Mouse (Mus musculus) embryonic facial prominence, embryonic 10.5 days (tissue): ENCODE results near the gene Nptx2. TPM values are rescaled to one million over a fixed set of nuclear protein-coding genes. Genes with fewer than 3 reads are reported as not detected.

Experiments used
- DNase-seq: peaks from one replicate; pipeline ENCODE4 v3.0.0-alpha.2; 2017; ENCODE audit warnings: low spot score
- H3K27ac ChIP-seq: fragments of 300-500 bp; sonication (generic); replicated peaks from 2 replicates; pipeline ENCODE4 v1.5.1; 2016; ENCODE audit warnings: mild to moderate bottlenecking
- H3K27me3 ChIP-seq: fragments of 300-500 bp; sonication (generic); replicated peaks from 2 replicates; pipeline ENCODE4 v1.6.1; 2016; ENCODE audit warnings: low read depth, mild to moderate bottlenecking; ENCODE audit not compliant: poor library complexity, severe bottlenecking
- H3K36me3 ChIP-seq: fragments of 300-500 bp; sonication (generic); replicated peaks from 2 replicates; pipeline ENCODE4 v1.6.1; 2016; ENCODE audit warnings: mild to moderate bottlenecking, moderate library complexity
- H3K4me1 ChIP-seq: fragments of 300-500 bp; sonication (generic); 2 replicates; pipeline ENCODE4 v1.6.1; 2016
- H3K4me3 ChIP-seq: fragments of 300-500 bp; sonication (generic); 2 replicates; pipeline ENCODE4 v1.5.1; 2016; ENCODE audit warnings: mild to moderate bottlenecking, moderate library complexity
- H3K9me3 ChIP-seq: fragments of 300-500 bp; sonication (generic); 2 replicates; pipeline ENCODE4 v1.6.1; 2016; ENCODE audit warnings: mild to moderate bottlenecking
- WGBS: fragments of 180-500 bp; shearing (Covaris S2); methylation state at CpG from one replicate; pipeline ENCODE4 v1.1.7; 2016; 5-methylcytosine and 5-hydroxymethylcytosine counted together
- polyA plus RNA-seq: library from polyadenylated mRNA; unstranded; fragments of >200 nt; fragmentation: Nextera tagmentation; extraction: Ambion mirVana; gene quantifications from 2 replicates; pipeline ENCODE4 v1.2.1, GENCODE M21; 2016

The Nptx2 gene
- polyA plus RNA-seq, result 0.77 and 1.1 TPM in 2 replicates

DNA sequence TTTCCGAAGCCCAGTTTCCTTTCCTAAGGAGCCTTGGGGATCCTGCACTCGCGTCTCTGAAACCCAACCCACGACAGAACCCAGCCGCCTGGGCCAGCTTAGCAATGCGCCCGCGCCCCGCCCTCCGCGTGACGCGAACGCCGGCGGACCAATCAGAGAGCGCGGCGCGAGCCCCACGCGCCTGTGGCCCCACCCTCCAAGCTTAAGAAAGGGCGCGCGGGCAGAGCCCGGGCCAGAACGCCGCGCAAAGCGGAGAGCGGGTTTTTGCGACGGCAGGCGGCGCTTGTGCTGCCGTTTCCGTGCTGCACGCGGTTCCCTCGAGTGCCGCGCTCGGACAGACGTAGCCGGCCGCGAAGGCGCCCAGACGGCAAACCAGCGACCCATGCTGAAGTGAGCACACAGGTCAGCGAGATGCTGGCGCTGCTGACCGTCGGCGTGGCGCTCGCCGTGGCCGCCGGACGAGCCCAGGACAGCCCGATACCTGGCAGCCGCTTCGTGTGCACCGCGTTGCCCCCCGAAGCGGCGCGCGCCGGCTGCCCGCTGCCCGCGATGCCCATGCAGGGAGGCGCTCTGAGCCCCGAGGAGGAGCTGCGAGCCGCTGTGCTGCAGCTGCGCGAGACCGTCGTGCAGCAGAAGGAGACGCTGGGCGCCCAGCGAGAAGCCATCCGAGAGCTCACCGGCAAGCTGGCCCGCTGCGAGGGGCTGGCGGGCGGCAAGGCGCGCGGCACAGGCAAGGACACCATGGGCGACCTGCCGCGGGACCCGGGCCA, at the start of gene Nptx2:
TSS of gene Nptx2 (plus strand) at position 250 of the 770 bp plus-strand sequence.
- under 1% methylated on average over 99 of the region's 99 CpGs for WGBS
- Histone ChIP-seq H3K27ac (no peak within 1 kb of the TSS; the same call in 1 of the 2 replicates), H3K36me3 (no peaks in the 10 kb centered on the region), H3K4me1 (peaks cover 27% of the 10 kb centered on the region), H3K27me3 (peaks cover 77% of the 10 kb centered on the region), H3K9me3 (no peaks in the 10 kb centered on the region), H3K4me3 (peak within 1 kb of the TSS; percentile 53)
- peak; percentile 92 for DNase-seq

DNA sequence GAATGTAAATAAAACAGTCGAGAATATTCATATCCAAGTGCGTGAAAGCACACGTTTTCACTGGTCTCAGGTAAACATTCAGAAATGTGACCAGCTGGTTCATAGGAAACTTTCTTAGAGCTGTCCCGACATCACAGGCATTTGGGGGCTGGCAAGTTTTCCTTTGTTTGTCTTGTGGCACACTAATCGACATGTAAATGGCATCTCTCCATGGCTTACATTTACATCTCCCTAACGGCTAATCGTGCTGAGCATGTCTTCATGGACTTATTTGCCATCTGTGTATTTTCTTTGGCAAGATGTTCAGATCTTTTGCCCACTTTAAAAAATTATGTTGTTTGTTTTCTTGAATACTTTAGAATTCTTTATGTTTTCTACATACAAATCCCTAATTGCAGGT, 49.2 kb upstream of the Nptx2 start:
- no peak for DNase-seq
- H3K9me3 ChIP-seq, result no peaks in the 10 kb centered on the region
- no peaks in the 10 kb centered on the region for H3K36me3 ChIP-seq
- H3K4me3 ChIP-seq, result no peak overlapping the region
- no peak overlapping the region for H3K27ac ChIP-seq
- H3K27me3 ChIP-seq, result no peaks in the 10 kb centered on the region
- no peaks in the 10 kb centered on the region for H3K4me1 ChIP-seq
- WGBS, result 90% methylated on average over 7 of the region's 7 CpGs

DNA sequence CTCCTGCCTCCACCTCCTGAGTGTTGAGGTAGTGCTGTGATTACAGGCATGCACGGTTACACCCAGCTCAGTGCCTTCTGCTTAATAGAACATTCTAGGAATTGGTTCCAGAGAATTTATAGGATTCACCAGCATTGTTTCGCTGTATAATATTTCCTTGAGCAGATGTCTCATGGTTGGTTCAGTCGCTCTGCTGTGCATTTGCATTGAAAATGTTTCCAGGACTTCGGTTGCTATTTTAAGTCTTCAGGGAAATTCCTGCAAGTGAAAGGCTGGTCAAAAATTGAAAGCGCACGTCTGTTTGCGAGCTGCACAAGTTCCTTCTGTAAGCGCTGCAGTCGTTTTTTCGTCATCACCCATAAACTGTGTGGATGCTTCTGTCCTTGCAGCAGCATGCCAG, 41.5 kb upstream of the Nptx2 start:
- no peak for DNase-seq
- Histone ChIP-seq H3K36me3 (no peaks in the 10 kb centered on the region), H3K4me3 (no peak overlapping the region), H3K27ac (no peak overlapping the region), H3K27me3 (peaks cover 7% of the 10 kb centered on the region; the same call in 1 of the 2 replicates), H3K9me3 (no peaks in the 10 kb centered on the region), H3K4me1 (peaks cover 8% of the 10 kb centered on the region)
- WGBS, result 91% methylated on average over 10 of the region's 10 CpGs

DNA sequence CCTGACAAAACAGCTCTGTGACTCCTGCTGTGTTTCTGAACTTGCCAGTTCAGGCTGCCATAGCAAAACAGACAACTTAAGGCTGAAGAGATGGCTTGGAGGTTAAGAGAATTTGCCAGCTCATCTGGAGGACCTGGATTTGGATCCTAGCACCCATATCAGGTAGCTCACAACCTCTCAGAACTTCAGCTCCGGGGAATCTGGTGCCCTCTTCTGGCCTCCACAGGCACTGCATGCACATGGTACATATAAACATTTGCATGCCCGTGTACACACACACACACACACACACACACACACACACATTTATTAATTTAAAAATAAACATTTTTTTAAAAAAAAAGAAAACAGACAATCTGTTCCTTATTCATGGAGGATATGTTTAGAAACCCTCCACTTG, 40.0 kb upstream of the Nptx2 start:
- Histone ChIP-seq H3K9me3 (no peaks in the 10 kb centered on the region), H3K4me3 (no peak overlapping the region), H3K27ac (no peak overlapping the region), H3K27me3 (peaks cover 7% of the 10 kb centered on the region; the same call in 1 of the 2 replicates), H3K4me1 (peaks cover 16% of the 10 kb centered on the region), H3K36me3 (no peaks in the 10 kb centered on the region)
- no peak for DNase-seq
- 95% methylated on average over 2 of the region's 2 CpGs for WGBS

DNA sequence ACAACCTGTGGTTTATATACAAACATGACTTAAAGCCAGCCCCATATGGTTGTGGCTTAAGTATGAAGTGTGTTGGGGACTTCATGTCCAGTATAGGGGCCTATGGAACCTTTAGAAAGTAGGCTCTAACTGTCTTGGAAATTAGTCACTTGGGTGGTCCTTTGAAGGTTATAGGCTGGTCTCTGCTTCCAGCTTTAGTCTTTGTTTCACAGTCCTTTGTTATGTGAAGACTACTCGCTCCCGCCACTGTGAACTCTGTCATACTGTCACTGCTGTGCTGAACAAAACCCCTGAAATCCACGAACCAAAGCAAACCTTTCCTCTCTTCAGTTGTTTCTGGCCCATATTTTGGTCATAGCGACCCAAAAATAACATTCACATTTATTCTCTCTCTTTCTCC, 39.5 kb upstream of the Nptx2 start:
- no peak overlapping the region for H3K27ac ChIP-seq
- H3K9me3 ChIP-seq, result no peaks in the 10 kb centered on the region
- DNase-seq, result no peak
- no peak overlapping the region for H3K4me3 ChIP-seq
- 72% methylated on average over 4 of the region's 4 CpGs for WGBS
- H3K4me1 ChIP-seq, result peaks cover 16% of the 10 kb centered on the region
- no peaks in the 10 kb centered on the region for H3K36me3 ChIP-seq
- H3K27me3 ChIP-seq, result peaks cover 7% of the 10 kb centered on the region; the same call in 1 of the 2 replicates

DNA sequence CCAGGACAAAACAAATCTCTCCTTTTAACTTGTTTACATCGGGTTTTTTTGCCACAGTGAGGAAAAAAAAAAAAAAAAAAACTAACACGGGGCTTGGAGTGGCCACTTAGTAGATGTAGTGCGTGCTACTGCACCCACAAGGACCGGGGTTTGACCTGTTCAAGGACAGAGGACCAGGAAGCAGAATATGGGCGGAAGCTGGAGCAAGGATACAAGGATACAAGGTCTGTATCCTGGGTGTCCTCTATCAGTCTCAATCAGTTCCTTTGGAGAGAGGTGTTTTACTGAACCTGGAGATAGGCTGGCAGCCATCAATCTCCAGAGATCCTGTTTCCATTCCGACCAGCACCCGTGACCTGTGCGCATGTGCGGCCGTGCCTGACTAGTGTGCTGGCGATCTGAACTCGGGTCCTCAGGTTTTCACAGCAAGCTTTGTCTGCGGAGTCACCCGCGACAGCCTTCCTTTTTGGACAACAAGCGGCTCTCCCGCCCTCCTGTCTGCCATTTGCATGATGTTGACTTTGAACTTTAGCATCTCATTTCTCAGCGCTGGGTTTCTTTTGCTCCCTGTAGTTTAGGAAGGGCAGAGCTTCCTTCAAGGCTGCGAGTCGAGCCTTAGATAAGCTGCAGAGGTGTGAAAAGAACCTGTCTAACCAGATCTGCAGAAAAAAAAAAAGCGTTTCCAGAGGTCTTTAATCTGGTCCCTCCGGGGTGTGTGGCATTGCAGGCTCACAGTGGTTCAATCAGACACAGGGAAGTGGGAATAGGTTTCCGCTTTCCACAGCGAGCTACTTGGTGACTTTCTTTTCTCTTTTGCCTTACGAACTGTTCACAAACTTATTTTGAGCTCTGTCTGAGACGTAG, 38.8 kb upstream of the Nptx2 start:
- Histone ChIP-seq H3K27ac (no peak overlapping the region), H3K4me3 (no peak overlapping the region), H3K4me1 (peaks cover 16% of the 10 kb centered on the region), H3K27me3 (peaks cover 7% of the 10 kb centered on the region; the same call in 1 of the 2 replicates), H3K36me3 (no peaks in the 10 kb centered on the region), H3K9me3 (no peaks in the 10 kb centered on the region)
- 37% methylated on average over 26 of the region's 26 CpGs for WGBS
- peak; percentile 18 for DNase-seq

DNA sequence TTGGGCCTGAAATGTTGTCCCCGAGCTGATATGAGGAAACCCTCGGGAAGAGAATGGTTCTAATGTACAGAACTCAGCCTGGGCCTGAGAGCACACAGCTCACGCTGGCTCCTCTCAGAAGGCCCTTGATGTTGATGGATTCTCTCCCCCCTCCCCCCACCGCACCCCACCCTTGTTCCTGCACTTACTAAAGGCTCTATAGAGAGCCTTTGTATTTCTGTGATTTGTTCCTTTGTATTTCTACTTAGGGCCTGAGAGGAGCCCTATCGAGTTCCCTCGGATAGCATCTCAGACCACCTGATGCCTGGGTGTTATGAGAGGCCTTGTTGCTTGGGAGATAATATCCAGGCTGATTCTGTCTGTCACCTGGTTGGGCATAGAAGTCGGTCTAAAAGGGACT, 36.3 kb upstream of the Nptx2 start:
- 33% methylated on average over 7 of the region's 7 CpGs for WGBS
- no peaks in the 10 kb centered on the region for H3K9me3 ChIP-seq
- H3K27ac ChIP-seq, result peak overlapping the region; percentile 30; the same call in 1 of the 2 replicates
- no peaks in the 10 kb centered on the region for H3K36me3 ChIP-seq
- peaks cover 7% of the 10 kb centered on the region; the same call in 1 of the 2 replicates for H3K27me3 ChIP-seq
- H3K4me1 ChIP-seq, result peaks cover 16% of the 10 kb centered on the region
- H3K4me3 ChIP-seq, result no peak overlapping the region
- no peak for DNase-seq

DNA sequence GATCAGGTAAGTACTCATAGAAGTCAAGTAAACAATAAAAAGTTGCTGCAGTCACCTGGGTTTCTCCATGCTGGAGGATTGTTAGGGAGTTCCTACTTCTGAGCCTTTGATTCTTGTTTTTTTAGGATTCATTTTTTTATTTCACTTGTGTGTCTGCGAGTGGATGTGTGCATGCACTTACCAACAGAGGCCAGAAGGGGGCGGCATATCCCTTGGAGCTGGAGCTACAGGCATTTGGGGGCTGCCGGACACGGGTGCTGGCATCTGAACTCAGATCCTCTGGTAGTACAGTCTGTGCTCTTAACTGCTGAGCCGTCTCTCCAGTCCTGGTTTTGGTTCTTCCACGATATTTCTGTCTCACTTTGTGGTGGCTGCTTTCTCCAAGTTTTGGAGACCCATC, 31.0 kb upstream of the Nptx2 start:
- Histone ChIP-seq H3K27ac (no peak overlapping the region), H3K9me3 (no peaks in the 10 kb centered on the region), H3K4me1 (peaks cover 3% of the 10 kb centered on the region; the same call in 1 of the 2 replicates), H3K36me3 (no peaks in the 10 kb centered on the region), H3K27me3 (no peaks in the 10 kb centered on the region), H3K4me3 (no peak overlapping the region)
- WGBS, result 66% methylated on average over 6 of the region's 6 CpGs
- DNase-seq, result peak; percentile 37

DNA sequence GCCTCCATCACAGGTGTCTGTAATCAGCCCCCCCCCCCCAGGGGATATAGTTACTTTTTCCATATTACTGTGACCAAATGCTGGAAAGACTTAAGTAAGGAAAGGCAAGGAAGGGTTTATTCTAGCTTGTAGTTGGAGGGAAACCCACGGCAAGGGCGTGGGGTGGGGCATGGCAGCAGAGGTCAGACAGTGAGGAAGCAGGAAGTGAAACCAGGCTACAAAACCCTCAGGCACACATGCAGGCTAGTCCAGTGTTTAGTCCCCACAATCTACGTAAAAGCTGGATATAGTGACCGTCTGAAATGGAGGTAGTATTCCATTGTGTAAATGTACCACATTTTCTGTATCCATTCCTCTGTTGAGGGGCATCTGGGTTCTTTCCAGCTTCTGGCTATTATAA, 30.5 kb upstream of the Nptx2 start:
- Histone ChIP-seq H3K27ac (no peak overlapping the region), H3K4me1 (0 out of 2 replicates have a peak, but pooled peaks cover under 1% of the 10 kb centered on the region), H3K4me3 (no peak overlapping the region), H3K9me3 (no peaks in the 10 kb centered on the region), H3K27me3 (no peaks in the 10 kb centered on the region), H3K36me3 (no peaks in the 10 kb centered on the region)
- DNase-seq, result no peak
- WGBS, result 76% methylated on average over 4 of the region's 4 CpGs

DNA sequence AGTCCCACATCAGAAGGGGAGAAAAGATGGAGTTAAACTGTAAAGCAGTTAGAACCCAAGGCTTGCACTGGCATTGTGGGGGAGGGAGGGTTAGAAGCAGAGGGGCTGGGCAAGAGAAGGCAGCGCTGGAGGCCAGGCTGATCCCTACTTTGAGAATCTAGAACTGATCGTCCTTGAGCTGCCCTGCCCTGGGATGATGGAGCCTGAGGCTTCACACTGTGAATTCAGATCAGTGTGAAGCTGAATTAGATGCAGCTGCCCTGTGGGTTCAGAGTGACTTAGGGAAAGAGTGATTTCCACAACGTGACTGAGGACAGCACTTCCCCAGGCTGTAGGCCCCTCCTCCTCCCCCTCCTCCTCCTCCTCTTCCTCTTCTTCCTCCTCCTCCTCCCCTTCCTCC, 25.6 kb upstream of the Nptx2 start:
- Histone ChIP-seq H3K36me3 (no peaks in the 10 kb centered on the region), H3K27me3 (no peaks in the 10 kb centered on the region), H3K4me3 (no peak overlapping the region), H3K27ac (no peak overlapping the region), H3K9me3 (no peaks in the 10 kb centered on the region), H3K4me1 (0 out of 2 replicates have a peak, but pooled peaks cover 3% of the 10 kb centered on the region)
- no peak for DNase-seq
- 33% methylated on average over 3 of the region's 3 CpGs for WGBS

DNA sequence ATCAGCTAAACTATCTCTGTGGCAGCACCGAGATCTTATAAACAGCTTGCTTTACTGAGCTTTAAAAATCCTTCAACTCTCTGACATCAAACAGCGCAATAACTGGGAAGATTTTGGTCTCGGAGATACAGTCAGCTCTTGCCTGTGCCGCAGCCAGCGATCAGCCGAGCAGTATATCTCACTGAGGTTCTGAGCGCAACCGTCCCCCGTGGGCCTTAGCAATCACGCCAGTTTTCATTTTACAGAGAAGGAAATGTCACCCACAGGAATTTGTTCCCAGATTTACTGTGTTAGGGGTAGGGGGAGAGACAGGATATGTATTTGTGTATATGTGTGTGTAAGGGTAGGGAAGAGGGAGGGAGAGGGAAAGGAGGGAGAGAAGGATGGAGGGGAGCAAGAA, 20.9 kb upstream of the Nptx2 start:
- no peaks in the 10 kb centered on the region for H3K36me3 ChIP-seq
- no peak for DNase-seq
- H3K4me3 ChIP-seq, result no peak overlapping the region
- no peaks in the 10 kb centered on the region for H3K27me3 ChIP-seq
- 89% methylated on average over 10 of the region's 10 CpGs for WGBS
- H3K4me1 ChIP-seq, result peaks cover 8% of the 10 kb centered on the region
- no peaks in the 10 kb centered on the region for H3K9me3 ChIP-seq
- no peak overlapping the region for H3K27ac ChIP-seq

DNA sequence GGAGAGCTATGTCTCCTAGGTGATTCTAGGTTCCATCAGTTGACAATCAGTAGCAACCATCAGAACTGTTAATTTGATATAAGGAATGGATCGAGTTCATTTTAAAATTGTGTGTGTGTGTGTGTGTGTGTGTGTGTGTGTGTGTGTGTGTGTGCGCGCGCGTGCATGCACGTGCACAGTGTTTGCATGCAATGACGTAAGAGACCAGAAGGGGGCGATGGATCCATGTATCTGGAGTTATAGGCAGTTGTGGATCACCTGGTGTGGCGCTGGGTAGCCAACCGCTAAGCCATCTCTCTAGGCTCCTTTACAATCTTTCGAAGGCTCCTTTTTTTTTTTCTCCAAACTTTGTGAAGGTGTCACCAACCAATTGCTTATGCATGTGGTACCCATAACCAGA, 16.6 kb upstream of the Nptx2 start:
- H3K36me3 ChIP-seq, result no peaks in the 10 kb centered on the region
- H3K4me3 ChIP-seq, result no peak overlapping the region
- no peaks in the 10 kb centered on the region for H3K27me3 ChIP-seq
- no peak overlapping the region for H3K27ac ChIP-seq
- H3K9me3 ChIP-seq, result no peaks in the 10 kb centered on the region
- H3K4me1 ChIP-seq, result peaks cover 5% of the 10 kb centered on the region
- DNase-seq, result no peak
- WGBS, result 92% methylated on average over 11 of the region's 11 CpGs
